Mouse (Mus musculus) heart, embryonic 14.5 days (tissue): ENCODE data around the gene Mcmbp. TPM values are rescaled to one million over a fixed set of nuclear protein-coding genes. Genes with fewer than 3 reads are reported as not detected.

Experiments used
- ATAC-seq: fragments of 200-750 bp; cut with Nextera tagmentation; 2 replicates; pipeline ENCODE4 v1.8.0; 2017; ENCODE audit warnings: low read depth, moderate TSS enrichment; ENCODE audit not compliant: insufficient number of reproducible peaks, insufficient read depth, low FRiP score
- H3K27ac ChIP-seq, 2 experiments: fragments of 200-500 bp in 1 of 2; fragments of 300-500 bp in 1 of 2; sonication (generic) in 1 of 2; replicated peaks in 1 of 2; 2 replicates each; pipeline ENCODE4 v1.5.1; 2012 to 2014; ENCODE audit warnings: low read depth in 2 of 2, low read length in 2 of 2, control low read depth in 1 of 2, mild to moderate bottlenecking in 1 of 2, mixed read lengths in 1 of 2; ENCODE audit not compliant: control insufficient read depth in 1 of 2, insufficient read depth in 1 of 2
- H3K27me3 ChIP-seq: fragments of 300-500 bp; sonication (generic); 2 replicates; pipeline ENCODE4 v1.6.1; 2014; ENCODE audit warnings: mild to moderate bottlenecking, low read length, control low read depth; ENCODE audit not compliant: control insufficient read depth, insufficient read depth
- H3K36me3 ChIP-seq: fragments of 300-500 bp; sonication (generic); 2 replicates; pipeline ENCODE4 v1.6.1; 2014; ENCODE audit warnings: mild to moderate bottlenecking, control low read depth, low read length, mixed read lengths; ENCODE audit not compliant: control insufficient read depth, insufficient read depth
- H3K4me1 ChIP-seq, 2 experiments: fragments of 200-500 bp in 1 of 2; fragments of 300-500 bp in 1 of 2; sonication (generic) in 1 of 2; 2 replicates each; pipeline ENCODE4 v1.6.1; 2012 to 2014; ENCODE audit warnings: low read length in 2 of 2, control low read depth in 1 of 2, mixed read lengths in 1 of 2; ENCODE audit not compliant: control insufficient read depth in 2 of 2, insufficient read depth in 2 of 2
- H3K4me2 ChIP-seq: fragments of 300-500 bp; sonication (generic); 2 replicates; pipeline ENCODE4 v1.6.1; 2014; ENCODE audit warnings: mild to moderate bottlenecking, low read length
- H3K4me3 ChIP-seq, 2 experiments: fragments of 200-500 bp in 1 of 2; fragments of 300-500 bp in 1 of 2; sonication (generic) in 1 of 2; 2 replicates each; pipeline ENCODE4 v1.5.1; 2012 to 2014; ENCODE audit warnings: low read length in 2 of 2, mild to moderate bottlenecking in 2 of 2, control low read depth in 1 of 2, low read depth in 1 of 2, moderate library complexity in 1 of 2; ENCODE audit not compliant: control insufficient read depth in 1 of 2, insufficient read depth in 1 of 2
- H3K9ac ChIP-seq: fragments of 300-500 bp; sonication (generic); 2 replicates; pipeline ENCODE4 v1.6.1; 2014; ENCODE audit warnings: mild to moderate bottlenecking, low read length
- H3K9me3 ChIP-seq: fragments of 300-500 bp; sonication (generic); 2 replicates; pipeline ENCODE4 v1.6.1; 2016; ENCODE audit warnings: low read length, control low read depth; ENCODE audit not compliant: control insufficient read depth
- WGBS: fragments of 180-500 bp; shearing (Covaris S2); extraction: QIAGEN DNeasy Blood & Tissue Kit; methylation state at CpG from one replicate; pipeline ENCODE4 v1.1.7; 2014; 5-methylcytosine and 5-hydroxymethylcytosine counted together
- polyA plus RNA-seq: library from polyadenylated mRNA; unstranded; fragments of >200 nt; fragmentation: Nextera tagmentation; extraction: Ambion mirVana; gene quantifications from 2 replicates; pipeline ENCODE4 v1.2.1, GENCODE M21; 2014

The Mcmbp gene
- polyA plus RNA-seq, 1 experiment from 2014 or later, result 48.1 TPM

DNA sequence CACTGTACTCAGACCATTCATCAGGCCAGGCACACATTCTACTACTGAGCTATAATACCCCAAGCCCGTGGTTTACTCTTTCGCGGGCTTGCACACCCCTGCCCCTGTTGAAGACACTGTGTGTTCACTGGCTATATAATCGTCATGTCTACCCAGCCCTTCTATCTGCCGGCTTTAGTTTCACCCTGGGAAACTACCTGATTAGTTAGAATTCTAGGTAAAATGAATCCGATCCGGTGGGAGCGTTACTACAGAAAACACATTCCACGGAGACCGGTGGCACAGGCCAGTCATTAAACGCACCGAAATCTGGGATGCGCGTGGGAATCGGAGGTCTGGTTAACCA lies 1.2 kb downstream of the Mcmbp start:
- no peak for ATAC-seq
- H3K4me3 ChIP-seq, result peak overlapping the region; percentile 77 to 83
- peak overlapping the region; percentile 95 for H3K4me2 ChIP-seq
- peak overlapping the region; percentile 90 for H3K9ac ChIP-seq
- 2% methylated on average over 15 of the region's 15 CpGs for WGBS
- H3K27ac ChIP-seq, result no peak overlapping the region
- peaks cover 7 to 26% of the 10 kb centered on the region in 2 experiments for H3K4me1 ChIP-seq
- peaks cover 5% of the 10 kb centered on the region; the same call in 1 of the 2 replicates for H3K9me3 ChIP-seq
- H3K36me3 ChIP-seq, result no peaks in the 10 kb centered on the region
- no peaks in the 10 kb centered on the region for H3K27me3 ChIP-seq

GRCm38 (mm10) chr7:128738041-128738440 lies 2.3 kb downstream of the Mcmbp start:
- H3K36me3 ChIP-seq, result no peaks in the 10 kb centered on the region
- H3K9ac ChIP-seq, result peak overlapping the region; percentile 90; the same call in 1 of the 2 replicates
- no peak for ATAC-seq

GRCm38 (mm10) chr7:128731585-128731984 lies 8.7 kb downstream of the Mcmbp start:
- Histone ChIP-seq H3K9me3 (peaks cover 5% of the 10 kb centered on the region; the same call in 1 of the 2 replicates), H3K36me3 (no peaks in the 10 kb centered on the region), H3K4me1 (peaks cover 5 to 21% of the 10 kb centered on the region in 2 experiments; a peak in 3 of 4 replicates), H3K4me3 (no peak overlapping the region), H3K27me3 (no peaks in the 10 kb centered on the region), H3K9ac (no peak overlapping the region), H3K4me2 (no peak overlapping the region), H3K27ac (peak overlapping the region in 1 of 2 experiments; percentile 31; a peak in 1 of 4 replicates)
- 36% methylated on average over 2 of the region's 2 CpGs for WGBS
- ATAC-seq, result no peak

More at GRCm38 (mm10) chr7:128738041-128738440, 2.3 kb downstream of the Mcmbp start:
- Histone ChIP-seq H3K27me3 (no peaks in the 10 kb centered on the region), H3K9me3 (peaks cover 5% of the 10 kb centered on the region; the same call in 1 of the 2 replicates), H3K4me1 (peaks cover 7 to 28% of the 10 kb centered on the region in 2 experiments), H3K4me3 (peak overlapping the region in 1 of 2 experiments; percentile 77; a peak in 1 of 4 replicates), H3K4me2 (peak overlapping the region; percentile 95), H3K27ac (no peak overlapping the region)
- 57% methylated on average over 5 of the region's 5 CpGs for WGBS

DNA sequence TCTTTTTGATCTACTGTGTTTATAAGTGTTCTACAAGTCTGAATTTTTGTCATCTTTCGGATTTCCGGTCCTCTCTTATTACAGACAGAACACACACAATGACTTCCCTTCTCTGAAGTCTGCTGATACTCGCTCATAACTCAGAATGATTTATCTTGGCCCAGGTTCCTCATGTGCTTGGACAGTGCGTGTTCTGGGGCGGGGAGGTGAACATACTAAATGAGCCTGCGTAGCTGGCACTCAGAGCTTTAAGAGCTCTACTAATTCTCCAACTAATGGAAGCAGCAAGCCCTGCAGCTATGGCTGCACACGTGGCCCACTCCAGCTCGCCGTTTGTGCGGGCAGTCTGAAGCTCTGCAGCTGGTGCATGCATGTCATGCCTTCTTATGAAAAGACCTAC lies 11.6 kb downstream of the Mcmbp start:
- Histone ChIP-seq H3K9ac (no peak overlapping the region), H3K27me3 (no peaks in the 10 kb centered on the region), H3K4me1 (peaks cover 7 to 29% of the 10 kb centered on the region in 2 experiments), H3K27ac (no peak overlapping the region), H3K4me2 (no peak overlapping the region), H3K36me3 (peaks cover 6% of the 10 kb centered on the region), H3K9me3 (no peaks in the 10 kb centered on the region), H3K4me3 (no peak overlapping the region)
- WGBS, result 81% methylated on average over 10 of the region's 10 CpGs
- ATAC-seq, result no peak

DNA sequence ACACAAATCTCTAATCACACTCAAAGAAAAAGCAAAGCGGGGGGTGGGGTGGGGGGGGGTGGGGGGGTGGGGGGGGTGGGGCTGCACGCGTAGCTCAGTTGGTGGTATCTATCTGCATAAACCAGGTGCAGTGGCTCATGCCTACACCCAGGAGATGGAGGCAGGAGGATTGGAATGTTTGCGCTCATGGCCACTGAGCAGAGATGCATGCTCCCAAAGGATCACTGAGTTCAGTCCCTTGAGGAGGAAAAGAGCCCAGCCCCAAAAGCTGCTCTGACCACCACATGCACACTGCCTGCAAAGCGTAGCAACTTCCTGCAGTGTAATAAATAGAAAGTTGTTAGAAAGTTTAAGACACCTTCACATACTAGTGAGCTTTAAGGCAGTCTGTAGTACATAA lies 12.6 kb downstream of the Mcmbp start:
- no peaks in the 10 kb centered on the region for H3K27me3 ChIP-seq
- H3K4me3 ChIP-seq, result no peak overlapping the region
- peaks cover 7 to 28% of the 10 kb centered on the region in 2 experiments for H3K4me1 ChIP-seq
- no peak overlapping the region for H3K9ac ChIP-seq
- no peak for ATAC-seq
- no peak overlapping the region for H3K27ac ChIP-seq
- WGBS, result 65% methylated on average over 5 of the region's 5 CpGs
- H3K36me3 ChIP-seq, result peaks cover 15% of the 10 kb centered on the region
- H3K9me3 ChIP-seq, result no peaks in the 10 kb centered on the region
- no peak overlapping the region for H3K4me2 ChIP-seq

DNA sequence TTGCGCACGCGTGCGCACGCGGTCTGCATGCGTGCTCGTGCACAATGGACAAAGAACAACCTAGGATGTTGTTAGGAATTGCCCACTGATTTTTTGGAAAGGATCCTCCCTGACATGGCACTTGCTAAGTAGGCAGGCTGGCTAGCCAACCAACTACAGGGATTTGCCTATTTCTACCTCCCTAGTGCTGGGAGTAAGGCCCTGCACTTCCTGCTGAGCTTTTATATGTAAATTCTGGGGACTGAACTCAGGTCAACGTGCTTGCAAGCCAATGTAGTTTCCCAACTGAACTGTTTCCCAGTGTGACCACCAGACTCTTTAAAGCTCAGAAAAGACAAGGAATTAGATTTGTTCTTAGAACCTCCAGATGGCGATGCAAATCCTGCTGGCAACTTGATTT lies 13.3 kb downstream of the Mcmbp start:
- H3K4me2 ChIP-seq, result no peak overlapping the region
- peaks cover 22% of the 10 kb centered on the region for H3K36me3 ChIP-seq
- H3K27ac ChIP-seq, result no peak overlapping the region
- no peak for ATAC-seq
- H3K27me3 ChIP-seq, result no peaks in the 10 kb centered on the region
- no peak overlapping the region for H3K9ac ChIP-seq
- 79% methylated on average over 10 of the region's 10 CpGs for WGBS
- H3K4me3 ChIP-seq, result no peak overlapping the region
- no peaks in the 10 kb centered on the region for H3K9me3 ChIP-seq
- H3K4me1 ChIP-seq, result peaks cover 7 to 28% of the 10 kb centered on the region in 2 experiments

DNA sequence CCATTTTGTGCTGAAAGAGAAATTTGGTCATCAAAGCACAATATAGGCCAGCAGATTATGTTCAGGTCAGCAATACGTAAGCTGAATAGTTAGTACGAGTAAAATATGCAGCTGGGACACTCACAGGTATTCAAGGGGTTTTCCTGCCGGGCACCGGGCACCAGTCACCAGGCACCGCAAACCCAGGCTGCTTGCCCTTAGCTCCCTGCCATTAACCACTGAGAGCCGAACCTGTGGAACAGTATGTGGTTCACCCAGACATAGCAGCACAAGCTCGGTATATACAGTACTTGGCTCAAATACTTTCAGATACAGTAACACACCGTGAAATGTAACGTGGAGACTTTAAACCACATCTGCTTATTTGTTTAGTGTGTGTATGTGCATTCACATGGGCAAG lies 15.1 kb downstream of the Mcmbp start:
- peaks cover 38% of the 10 kb centered on the region for H3K36me3 ChIP-seq
- no peaks in the 10 kb centered on the region for H3K27me3 ChIP-seq
- H3K9ac ChIP-seq, result no peak overlapping the region
- no peak overlapping the region for H3K4me2 ChIP-seq
- peaks cover 5 to 20% of the 10 kb centered on the region in 2 experiments; a peak in 3 of 4 replicates for H3K4me1 ChIP-seq
- H3K9me3 ChIP-seq, result no peaks in the 10 kb centered on the region
- H3K4me3 ChIP-seq, result no peak overlapping the region
- WGBS, result 82% methylated on average over 9 of the region's 9 CpGs
- 0 out of 2 replicates have a peak, but pooled peaks have one; percentile 18 for ATAC-seq
- H3K27ac ChIP-seq, result peak overlapping the region; percentile 2 to 57; a peak in 2 of 4 replicates

GRCm38 (mm10) chr7:128724761-128725160 lies 15.5 kb downstream of the Mcmbp start:
- H3K9ac ChIP-seq, result no peak overlapping the region

More at GRCm38 (mm10) chr7:128724761-128725160, 15.5 kb downstream of the Mcmbp start:
- H3K4me2 ChIP-seq, result no peak overlapping the region
- peak; percentile 90 for ATAC-seq
- H3K4me3 ChIP-seq, result no peak overlapping the region
- H3K4me1 ChIP-seq, result peaks cover 5 to 20% of the 10 kb centered on the region in 2 experiments; a peak in 3 of 4 replicates
- peaks cover 41% of the 10 kb centered on the region for H3K36me3 ChIP-seq
- WGBS, result 29% methylated on average over 4 of the region's 4 CpGs
- no peaks in the 10 kb centered on the region for H3K27me3 ChIP-seq
- H3K27ac ChIP-seq, result peak overlapping the region; percentile 2 to 57; a peak in 2 of 4 replicates
- no peaks in the 10 kb centered on the region for H3K9me3 ChIP-seq
